Mouse (Mus musculus) left cerebral cortex, postnatal 36 days (tissue): Measurements from ENCODE around the gene BC028528. TPM values are rescaled to one million over a fixed set of nuclear protein-coding genes. Genes with fewer than 3 reads are reported as not detected.
A peak's percentile ranks its signal among the peaks of the same experiment; 100 is the strongest.
"Not testable (repeated sequence)": the region's sequence is repeated elsewhere in the genome, so short reads cannot be mapped to it uniquely, and the experiment has no call there.

Source experiments
- DNase-seq, 2 experiments: peaks; one replicate each; pipeline ENCODE4 v3.0.0; 2021 to 2022; ENCODE audit warnings: low spot score in 2 of 2, mixed read lengths in 1 of 2
- intact Hi-C: fragments of 180-260 bp; cut with DNase I; formaldehyde crosslinking; loops from one replicate; pipeline ENCODE4 v1.15.1; 2025
- total RNA-seq, 2 experiments: library from RNA; stranded (reverse); gene quantifications; 2 replicates each; pipeline ENCODE4 v1.2.3; 2021

BC028528 gene
- total RNA-seq, 2 experiments from 2014 or later = 3.4 to 5.5 TPM

GRCm38 (mm10) chr3:95884400-95884799 is 7.4 kb downstream of the BC028528 start:
- DNase-seq = no peak
- intact Hi-C loops = no loop called here

GRCm38 (mm10) chr3:95882816-95883425 is 8.9 kb downstream of the BC028528 start:
- DNase-seq = peak; percentile 58 to 71
- intact Hi-C loops = loop anchor here (1.0 kb wide), 2 partner anchors 24 to 46 kb away; partner anchors contain the start of gene Anp32e

- DNase-seq = peak; percentile 97
- intact Hi-C loops = loop anchor here (1.0 kb wide), 2 partner anchors 25 to 47 kb away; partner anchors contain the start of gene Anp32e
Observed at GRCm38 (mm10) chr3:95881979-95882815, 9.6 kb downstream of the BC028528 start, which contains the start of gene Ciart. TSS of gene Ciart (minus strand) at chr3:95882251.

GRCm38 (mm10) chr3:95879063-95879462 is 12.7 kb downstream of the BC028528 start:
- intact Hi-C loops = no loop called here
- DNase-seq = no peak

- DNase-seq = no peak
Observed at GRCm38 (mm10) chr3:95872048-95872447, 19.8 kb downstream of the BC028528 start.

GRCm38 (mm10) chr3:95871392-95871867 is 20.4 kb downstream of the BC028528 start, which contains the start of gene Mrps21:
TSS of gene Mrps21 (minus strand) at chr3:95871519.
- DNase-seq = peak; percentile 87 to 89
- intact Hi-C loops = no loop called here

More at GRCm38 (mm10) chr3:95872048-95872447, 19.8 kb downstream of the BC028528 start:
- intact Hi-C loops = no loop called here

- intact Hi-C loops = no loop called here
- DNase-seq = no peak
Observed at GRCm38 (mm10) chr3:95870976-95871375, 20.8 kb downstream of the BC028528 start.

- intact Hi-C loops = no loop called here
- DNase-seq = no peak
Observed at GRCm38 (mm10) chr3:95867408-95867807, 24.4 kb downstream of the BC028528 start.

- intact Hi-C loops = no loop called here
- DNase-seq = no peak
Observed at GRCm38 (mm10) chr3:95866071-95866470, 25.7 kb downstream of the BC028528 start.

GRCm38 (mm10) chr3:95865571-95865970 is 26.2 kb downstream of the BC028528 start:
- intact Hi-C loops = no loop called here
- DNase-seq = no peak

- intact Hi-C loops = no loop called here
- DNase-seq = peak; percentile 74 to 78
Observed at GRCm38 (mm10) chr3:95865050-95865449, 26.8 kb downstream of the BC028528 start.

GRCm38 (mm10) chr3:95863578-95863977 is 28.2 kb downstream of the BC028528 start:
- intact Hi-C loops = no loop called here
- no peak for DNase-seq

GRCm38 (mm10) chr3:95861796-95862195 is 30.0 kb downstream of the BC028528 start:
- DNase-seq = no peak
- intact Hi-C loops = loop anchor here (2.0 kb wide), 1 partner anchor 45 kb away; no protein-coding TSS in a partner anchor

- intact Hi-C loops = loop anchor here (2.0 kb wide), 1 partner anchor 46 kb away; no protein-coding TSS in a partner anchor
- no peak for DNase-seq
Observed at GRCm38 (mm10) chr3:95861216-95861615, 30.6 kb downstream of the BC028528 start.

- intact Hi-C loops = loop anchor here (2.0 kb wide), 1 partner anchor 46 kb away; no protein-coding TSS in a partner anchor
- DNase-seq = no peak
Observed at GRCm38 (mm10) chr3:95860323-95860722, 31.5 kb downstream of the BC028528 start.

- DNase-seq, intact Hi-C loops: not testable (repeated sequence)
Observed at GRCm38 (mm10) chr3:95858278-95858677, 33.5 kb downstream of the BC028528 start.

GRCm38 (mm10) chr3:95857050-95857449 is 34.8 kb downstream of the BC028528 start:
- DNase-seq, intact Hi-C loops: not testable (repeated sequence)

- DNase-seq = no peak
- intact Hi-C loops = no loop called here
Observed at GRCm38 (mm10) chr3:95856115-95856514, 35.7 kb downstream of the BC028528 start.

GRCm38 (mm10) chr3:95855502-95856089 is 36.2 kb downstream of the BC028528 start, which contains the start of gene Prpf3:
TSS of gene Prpf3 (minus strand) at chr3:95855885.
- intact Hi-C loops = no loop called here
- DNase-seq = peak; percentile 93 to 95

- DNase-seq = no peak
- intact Hi-C loops = no loop called here
Observed at GRCm38 (mm10) chr3:95851317-95851716, 40.5 kb downstream of the BC028528 start.
